Mouse (Mus musculus): ENCODE measurements around the gene Mettl14. TPM values are rescaled to one million over a fixed set of nuclear protein-coding genes. Genes with fewer than 3 reads are reported as not detected.

Mettl14 gene
- polyA plus RNA-seq (2015; fragmentation: Nextera tagmentation; extraction: Ambion mirVana) = 22.5 and 23.5 TPM in 2 replicates

- WGBS = under 1% methylated on average over 41 of the region's 41 CpGs
- H3K27ac ChIP-seq (replicated peaks) = peak within 1 kb of the TSS; percentile 85
- peak within 1 kb of the TSS; percentile 74 for H3K9ac ChIP-seq
- no peaks in the 10 kb centered on the region for H3K9me3 ChIP-seq (replicated peaks)
- H3K4me1 ChIP-seq = peaks cover 10% of the 10 kb centered on the region; the same call in 1 of the 2 replicates
- H3K36me3 ChIP-seq = peaks cover 7% of the 10 kb centered on the region; the same call in 1 of the 2 replicates
- H3K4me3 ChIP-seq (replicated peaks) = peak within 1 kb of the TSS; percentile 69
- peak; percentile 96 for ATAC-seq (ENCODE audit: insufficient number of reproducible peaks, low FRiP score, low TSS enrichment, low read depth)
- H3K4me2 ChIP-seq (replicated peaks) = peak within 1 kb of the TSS; percentile 72
- H3K27me3 ChIP-seq = no peaks in the 10 kb centered on the region
Observed at GRCm38 (mm10) chr3:123385486-123386156, at the start of gene Mettl14. Mettl14 (minus strand) TSS chr3:123386108.

GRCm38 (mm10) chr3:123433362-123433761, 47.5 kb upstream of the Mettl14 start:
- H3K4me3 ChIP-seq (replicated peaks) = no peak overlapping the region
- H3K9ac ChIP-seq = no peak overlapping the region
- no peaks in the 10 kb centered on the region for H3K9me3 ChIP-seq (replicated peaks)
- H3K27me3 ChIP-seq = no peaks in the 10 kb centered on the region
- 55% methylated on average over 3 of the region's 3 CpGs for WGBS
- H3K36me3 ChIP-seq = no peaks in the 10 kb centered on the region
- H3K27ac ChIP-seq (replicated peaks) = no peak overlapping the region
- H3K4me2 ChIP-seq (replicated peaks) = no peak overlapping the region
- no peak for ATAC-seq (ENCODE audit: insufficient number of reproducible peaks, low FRiP score, low TSS enrichment, low read depth)
- no peaks in the 10 kb centered on the region for H3K4me1 ChIP-seq

GRCm38 (mm10) chr3:123431951-123432674, 46.2 kb upstream of the Mettl14 start:
- no peak overlapping the region for H3K4me3 ChIP-seq (replicated peaks)
- H3K27me3 ChIP-seq = no peaks in the 10 kb centered on the region
- H3K4me1 ChIP-seq = no peaks in the 10 kb centered on the region
- no peak overlapping the region for H3K27ac ChIP-seq (replicated peaks)
- ATAC-seq (ENCODE audit: insufficient number of reproducible peaks, low FRiP score, low TSS enrichment, low read depth) = no peak
- H3K9ac ChIP-seq = no peak overlapping the region
- 74% methylated on average over 5 of the region's 5 CpGs for WGBS
- no peaks in the 10 kb centered on the region for H3K36me3 ChIP-seq
- no peaks in the 10 kb centered on the region for H3K9me3 ChIP-seq (replicated peaks)
- no peak overlapping the region for H3K4me2 ChIP-seq (replicated peaks)

GRCm38 (mm10) chr3:123429597-123430458, 43.9 kb upstream of the Mettl14 start:
- H3K4me2 ChIP-seq (replicated peaks) = no peak overlapping the region
- H3K9me3 ChIP-seq (replicated peaks) = no peaks in the 10 kb centered on the region
- no peaks in the 10 kb centered on the region for H3K27me3 ChIP-seq
- no peaks in the 10 kb centered on the region for H3K4me1 ChIP-seq
- peak; percentile 51; the same call in 1 of the 2 replicates for ATAC-seq (ENCODE audit: insufficient number of reproducible peaks, low FRiP score, low TSS enrichment, low read depth)
- 75% methylated on average over 22 of the region's 22 CpGs for WGBS
- no peaks in the 10 kb centered on the region for H3K36me3 ChIP-seq
- no peak overlapping the region for H3K9ac ChIP-seq
- no peak overlapping the region for H3K27ac ChIP-seq (replicated peaks)
- H3K4me3 ChIP-seq (replicated peaks) = no peak overlapping the region

GRCm38 (mm10) chr3:123428005-123428404, 42.1 kb upstream of the Mettl14 start:
- Histone ChIP-seq H3K9me3 (replicated peaks) (no peaks in the 10 kb centered on the region), H3K4me1 (no peaks in the 10 kb centered on the region), H3K27ac (replicated peaks) (no peak overlapping the region), H3K27me3 (no peaks in the 10 kb centered on the region), H3K36me3 (no peaks in the 10 kb centered on the region), H3K4me2 (replicated peaks) (no peak overlapping the region), H3K9ac (no peak overlapping the region), H3K4me3 (replicated peaks) (no peak overlapping the region)
- no peak for ATAC-seq (ENCODE audit: insufficient number of reproducible peaks, low FRiP score, low TSS enrichment, low read depth)
- 52% methylated on average over 4 of the region's 4 CpGs for WGBS

- H3K9ac ChIP-seq = no peak overlapping the region
- H3K4me3 ChIP-seq (replicated peaks) = no peak overlapping the region
- no peaks in the 10 kb centered on the region for H3K36me3 ChIP-seq
- no peaks in the 10 kb centered on the region for H3K27me3 ChIP-seq
- no peak overlapping the region for H3K27ac ChIP-seq (replicated peaks)
- no peak for ATAC-seq (ENCODE audit: insufficient number of reproducible peaks, low FRiP score, low TSS enrichment, low read depth)
- no peaks in the 10 kb centered on the region for H3K4me1 ChIP-seq
- WGBS = 54% methylated on average over 2 of the region's 2 CpGs
- H3K9me3 ChIP-seq (replicated peaks) = no peaks in the 10 kb centered on the region
- no peak overlapping the region for H3K4me2 ChIP-seq (replicated peaks)
Observed at GRCm38 (mm10) chr3:123425647-123426046, 39.7 kb upstream of the Mettl14 start.

- Histone ChIP-seq H3K4me3 (replicated peaks) (no peak overlapping the region), H3K27me3 (no peaks in the 10 kb centered on the region), H3K4me1 (no peaks in the 10 kb centered on the region), H3K9me3 (replicated peaks) (no peaks in the 10 kb centered on the region), H3K27ac (replicated peaks) (no peak overlapping the region), H3K4me2 (replicated peaks) (no peak overlapping the region), H3K36me3 (no peaks in the 10 kb centered on the region), H3K9ac (no peak overlapping the region)
- ATAC-seq (ENCODE audit: insufficient number of reproducible peaks, low FRiP score, low TSS enrichment, low read depth) = no peak
- WGBS = 60% methylated on average over 5 of the region's 5 CpGs
Observed at GRCm38 (mm10) chr3:123413173-123413572, 27.3 kb upstream of the Mettl14 start.

GRCm38 (mm10) chr3:123411821-123412578, 26.1 kb upstream of the Mettl14 start:
- Histone ChIP-seq H3K36me3 (no peaks in the 10 kb centered on the region), H3K27me3 (no peaks in the 10 kb centered on the region), H3K4me2 (replicated peaks) (no peak overlapping the region), H3K27ac (replicated peaks) (no peak overlapping the region), H3K4me3 (replicated peaks) (no peak overlapping the region), H3K4me1 (no peaks in the 10 kb centered on the region), H3K9ac (no peak overlapping the region), H3K9me3 (replicated peaks) (no peaks in the 10 kb centered on the region)
- no peak for ATAC-seq (ENCODE audit: insufficient number of reproducible peaks, low FRiP score, low TSS enrichment, low read depth)
- 77% methylated on average over 6 of the region's 6 CpGs for WGBS

- no peak overlapping the region for H3K4me2 ChIP-seq (replicated peaks)
- H3K36me3 ChIP-seq = no peaks in the 10 kb centered on the region
- WGBS = 79% methylated on average over 3 of the region's 3 CpGs
- H3K4me1 ChIP-seq = no peaks in the 10 kb centered on the region
- no peaks in the 10 kb centered on the region for H3K9me3 ChIP-seq (replicated peaks)
- no peak overlapping the region for H3K9ac ChIP-seq
- ATAC-seq (ENCODE audit: insufficient number of reproducible peaks, low FRiP score, low TSS enrichment, low read depth) = no peak
- no peaks in the 10 kb centered on the region for H3K27me3 ChIP-seq
- no peak overlapping the region for H3K27ac ChIP-seq (replicated peaks)
- no peak overlapping the region for H3K4me3 ChIP-seq (replicated peaks)
Observed at GRCm38 (mm10) chr3:123404945-123405344, 19.0 kb upstream of the Mettl14 start.

- Histone ChIP-seq H3K9me3 (replicated peaks) (no peaks in the 10 kb centered on the region), H3K4me1 (no peaks in the 10 kb centered on the region; the same call in 1 of the 2 replicates), H3K27ac (replicated peaks) (peak overlapping the region; percentile 58), H3K36me3 (no peaks in the 10 kb centered on the region), H3K4me2 (replicated peaks) (no peak overlapping the region), H3K4me3 (replicated peaks) (no peak overlapping the region), H3K9ac (no peak overlapping the region), H3K27me3 (no peaks in the 10 kb centered on the region)
- ATAC-seq (ENCODE audit: insufficient number of reproducible peaks, low FRiP score, low TSS enrichment, low read depth) = peak; percentile 70; the same call in 1 of the 2 replicates
- 40% methylated on average over 9 of the region's 9 CpGs for WGBS
Observed at GRCm38 (mm10) chr3:123397562-123398481, 11.9 kb upstream of the Mettl14 start.
